In the genomic region with DNA sequence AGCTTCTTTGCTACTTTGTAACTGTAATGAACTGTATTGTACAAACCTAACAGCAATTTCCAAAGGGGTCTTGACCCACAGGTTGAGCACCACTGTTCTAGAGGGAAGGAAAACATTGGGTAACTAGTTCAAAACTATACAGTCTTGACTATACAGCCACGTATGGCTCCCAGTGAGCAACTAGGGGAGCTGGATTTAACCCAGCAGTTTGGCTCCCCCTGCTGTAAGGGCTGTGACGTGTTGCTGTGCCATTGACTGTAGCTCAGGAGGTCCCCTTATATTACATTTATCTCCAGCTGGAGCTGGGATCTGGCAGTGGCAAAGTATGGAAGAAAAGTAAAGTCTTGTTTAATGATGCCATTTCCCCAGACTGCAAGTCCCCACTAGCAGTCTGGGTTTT, we compare ENCODE assay signal across 9 mouse cellular contexts. TPM values are rescaled to one million over a fixed set of nuclear protein-coding genes. Genes with fewer than 3 reads are reported as not detected.
DNase-seq lines count a peak whose midpoint lies in the region; ATAC-seq and TF ChIP-seq lines count a peak whose summit lies in the region.
"Had no signal": no experiment of that assay in that cellular context is flagged by ENCODE, and none has a peak within 500 bp of the region (broad histone marks: within the 10 kb centered on the region; RNA-seq: fewer than 3 reads in every experiment).

No protein-coding gene starts in this region.

- ATAC-seq in liver, embryonic 12.5 days, result no peak

- intact Hi-C loops in heart, postnatal 10 days (cut with DNase I), result no loop called here

- WGBS in liver, embryonic 12.5 days (ENCODE audit: insufficient replicate concordance), result 42% methylated on average over 2 of the region's 2 CpGs

- DNase-seq in liver, result peak; percentile 36
- peak; percentile 54 for DNase-seq in adrenal gland, postnatal 10 days
- DNase-seq in splenic B cell, adult 2 months (ENCODE audit: low read depth, low spot score), result peak; percentile 29
- DNase-seq in heart, postnatal 10 days, result no peak
- no peak for DNase-seq in ovary, postnatal 14 days (ENCODE audit: low spot score)
- DNase-seq: right cerebral cortex, postnatal 25 days had no signal

- H3K4me3 ChIP-seq in liver, embryonic 12.5 days, result no peak overlapping the region
- no peak overlapping the region for H3K4me3 ChIP-seq in E14TG2a.4 (replicated peaks; ENCODE audit: low read length)

- H3K9me3 ChIP-seq in liver, embryonic 12.5 days (replicated peaks), result no peaks in the 10 kb centered on the region; the same call in 1 of the 2 replicates
- no peaks in the 10 kb centered on the region for H3K9me3 ChIP-seq in E14TG2a.4 (ENCODE audit: low read length)

- peak; percentile 45 for TF ChIP-seq CTCF in E14TG2a.4 (conservative IDR thresholded peaks at IDR 0.05; ENCODE audit: low read length)

- H3K36me3 ChIP-seq in liver, embryonic 12.5 days, result no peaks in the 10 kb centered on the region
- no peaks in the 10 kb centered on the region for H3K36me3 ChIP-seq in E14TG2a.4 (ENCODE audit: insufficient read depth, low read length)
- no peaks in the 10 kb centered on the region for H3K36me3 ChIP-seq in splenic B cell, adult 2 months (ENCODE audit: control insufficient read depth, insufficient read depth, low read length, poor library complexity, severe bottlenecking)

- H3K4me1 ChIP-seq in liver, embryonic 12.5 days, result peaks cover 18% of the 10 kb centered on the region
- peaks cover 11% of the 10 kb centered on the region for H3K4me1 ChIP-seq in E14TG2a.4 (replicated peaks; ENCODE audit: low read depth, low read length)

- 0 out of 2 replicates have a peak, but pooled peaks cover 2% of the 10 kb centered on the region for H3K27me3 ChIP-seq in liver, embryonic 12.5 days (replicated peaks)
- H3K27me3 ChIP-seq in E14TG2a.4 (ENCODE audit: insufficient read depth, low read length), result peaks cover 7% of the 10 kb centered on the region
- no peaks in the 10 kb centered on the region for H3K27me3 ChIP-seq in splenic B cell, adult 2 months (ENCODE audit: control insufficient read depth, insufficient read depth, low read length, poor library complexity, severe bottlenecking)

- no peak overlapping the region for H3K4me2 ChIP-seq in liver, embryonic 12.5 days

- H3K9ac ChIP-seq in liver, embryonic 12.5 days, result no peak overlapping the region

- no peak overlapping the region for H3K27ac ChIP-seq in liver, embryonic 12.5 days

RNA-seq across cellular contexts. Expression of a gene that starts 4.9 kb away (rescaled TPM):
- 13.2 and 15.0 TPM in 2 replicates for polyA plus RNA-seq in liver, embryonic 12.5 days (2016; fragmentation: Nextera tagmentation; extraction: Ambion mirVana)
- 10 to 100 TPM; 17.2 to 20.9 TPM for total RNA-seq in adrenal gland, postnatal 10 days (2021)
- 10 to 100 TPM; 16.0 TPM for total RNA-seq in heart, postnatal 10 days (2021)

RNA-seq across cellular contexts. Expression of a gene that starts 28.4 kb away (rescaled TPM):
- polyA plus RNA-seq in liver, embryonic 12.5 days (2016; fragmentation: Nextera tagmentation; extraction: Ambion mirVana), result not detected in 2 replicates
- total RNA-seq in adrenal gland, postnatal 10 days (2021), result under 1 TPM in 1 of 2 experiments, not detected in 1; 0.48 TPM
- total RNA-seq in heart, postnatal 10 days (2021), result under 1 TPM; 0.42 to 0.93 TPM
- total RNA-seq: hematopoietic stem cell, adult 5-6 weeks had no signal

Comparison
In these comparisons a context has a peak if more than half of its experiments do, and no peak if none do; other contexts are left out.
1. DNase-seq: peak in liver (single experiment), adrenal gland, postnatal 10 days (single experiment) and splenic B cell, adult 2 months (single experiment); none in heart, postnatal 10 days (0 of 2) and ovary, postnatal 14 days (single experiment).